Mouse (Mus musculus): ENCODE measurements around the gene Idua. TPM values are rescaled to one million over a fixed set of nuclear protein-coding genes. Genes with fewer than 3 reads are reported as not detected.

Gene Idua
- polyA plus RNA-seq, 1 experiment, result 7.2 TPM

- TF ChIP-seq GATA1 (IDR thresholded peaks at IDR 0.05; ENCODE audit: low read length), result no peak
These were observed 9.9 kb downstream of the Idua start for GRCm38 (mm10) chr5:108669986-108670385.

GRCm38 (mm10) chr5:108670785-108671184, 10.7 kb downstream of the Idua start:
- TF ChIP-seq GATA1 (IDR thresholded peaks at IDR 0.05; ENCODE audit: low read length), result no peak

- TF ChIP-seq GATA1 (IDR thresholded peaks at IDR 0.05; ENCODE audit: low read length), result no peak
These were observed 11.6 kb downstream of the Idua start for GRCm38 (mm10) chr5:108671757-108672156.

- no peak for TF ChIP-seq GATA1 (IDR thresholded peaks at IDR 0.05; ENCODE audit: low read length)
These were observed 14.5 kb downstream of the Idua start for GRCm38 (mm10) chr5:108674624-108675023.

- TF ChIP-seq GATA1 (IDR thresholded peaks at IDR 0.05; ENCODE audit: low read length), result no peak
These were observed 15.2 kb downstream of the Idua start, which contains the start of gene Slc26a1 for GRCm38 (mm10) chr5:108675251-108675816. TSS of gene Slc26a1 (minus strand) at chr5:108675569.

- TF ChIP-seq GATA1 (IDR thresholded peaks at IDR 0.05; ENCODE audit: low read length), result no peak
These were observed 16.8 kb downstream of the Idua start for GRCm38 (mm10) chr5:108676772-108677498.

- no peak for TF ChIP-seq GATA1 (IDR thresholded peaks at IDR 0.05; ENCODE audit: low read length)
These were observed 17.6 kb downstream of the Idua start for GRCm38 (mm10) chr5:108677605-108678295.

- no peak for TF ChIP-seq GATA1 (IDR thresholded peaks at IDR 0.05; ENCODE audit: low read length)
These were observed 18.2 kb downstream of the Idua start for GRCm38 (mm10) chr5:108678296-108678854.

GRCm38 (mm10) chr5:108679909-108680308, 19.8 kb downstream of the Idua start:
- no peak for TF ChIP-seq GATA1 (IDR thresholded peaks at IDR 0.05; ENCODE audit: low read length)

GRCm38 (mm10) chr5:108680871-108681270, 20.7 kb downstream of the Idua start:
- TF ChIP-seq GATA1 (IDR thresholded peaks at IDR 0.05; ENCODE audit: low read length), result no peak

GRCm38 (mm10) chr5:108689091-108689490, 29.0 kb downstream of the Idua start:
- TF ChIP-seq GATA1 (IDR thresholded peaks at IDR 0.05; ENCODE audit: low read length), result no peak

- TF ChIP-seq GATA1 (IDR thresholded peaks at IDR 0.05; ENCODE audit: low read length), result no peak
These were observed 31.0 kb downstream of the Idua start for GRCm38 (mm10) chr5:108691152-108691551.

- TF ChIP-seq GATA1 (IDR thresholded peaks at IDR 0.05; ENCODE audit: low read length), result no peak
These were observed 32.1 kb downstream of the Idua start, which contains the start of gene Fgfrl1 for GRCm38 (mm10) chr5:108692271-108692670. TSS of gene Fgfrl1 (plus strand) at chr5:108692382.

GRCm38 (mm10) chr5:108693872-108694288, 33.7 kb downstream of the Idua start:
- no peak for TF ChIP-seq GATA1 (IDR thresholded peaks at IDR 0.05; ENCODE audit: low read length)

GRCm38 (mm10) chr5:108694352-108695261, 34.5 kb downstream of the Idua start:
- TF ChIP-seq GATA1 (IDR thresholded peaks at IDR 0.05; ENCODE audit: low read length), result no peak
